Mouse (Mus musculus) small intestine, adult 2 months (tissue): ENCODE results near the gene Adgrg6. TPM values are rescaled to one million over a fixed set of nuclear protein-coding genes. Genes with fewer than 3 reads are reported as not detected.

Source experiments
- H3K27ac ChIP-seq: fragments of 200-500 bp; 2 replicates; pipeline ENCODE4 v1.5.1; 2012; ENCODE audit warnings: low read depth, low read length, control low read depth, inconsistent platforms; ENCODE audit not compliant: insufficient read depth
- H3K27me3 ChIP-seq: fragments of 200-500 bp; 2 replicates; pipeline ENCODE4 v1.6.1; 2012; ENCODE audit warnings: mild to moderate bottlenecking, moderate library complexity, low read length, inconsistent platforms; ENCODE audit not compliant: control insufficient read depth, insufficient read depth
- H3K36me3 ChIP-seq: fragments of 200-500 bp; 2 replicates; pipeline ENCODE4 v1.6.1; 2012; ENCODE audit warnings: mild to moderate bottlenecking, low read length, control low read depth, inconsistent platforms; ENCODE audit not compliant: control insufficient read depth, insufficient read depth
- H3K4me1 ChIP-seq: fragments of 200-500 bp; 2 replicates; pipeline ENCODE4 v1.6.1; 2012; ENCODE audit warnings: low read length, inconsistent platforms, mixed read lengths; ENCODE audit not compliant: control insufficient read depth, insufficient read depth, insufficient read length
- H3K4me3 ChIP-seq: fragments of 200-500 bp; 2 replicates; pipeline ENCODE4 v1.5.1; 2012; ENCODE audit warnings: low read depth, mild to moderate bottlenecking, control low read depth, inconsistent platforms, low read length, moderate library complexity
- CTCF ChIP-seq: fragments of 200-500 bp; IDR thresholded peaks from 2 replicates; pipeline ENCODE4 v1.5.1; 2012; ENCODE audit warnings: low read depth, mild to moderate bottlenecking, control low read depth, inconsistent platforms, low read length, moderate library complexity, mixed read lengths; ENCODE audit not compliant: insufficient replicate concordance, insufficient read length; ENCODE audit errors: extremely low read depth
- POLR2A ChIP-seq: fragments of 200-500 bp; IDR thresholded peaks from 2 replicates; pipeline ENCODE4 v1.6.1; 2012; ENCODE audit warnings: low read depth, mild to moderate bottlenecking, control low read depth, inconsistent platforms, low read length, moderate library complexity
- WGBS: fragments of 180-500 bp; shearing (Covaris S2); methylation state at CpG from one replicate; pipeline ENCODE4 v1.1.7; 2018; 5-methylcytosine and 5-hydroxymethylcytosine counted together
- polyA plus RNA-seq: library from polyadenylated mRNA; depleted of rRNA; stranded (reverse); fragments of >200 nt; gene quantifications from 2 replicates; pipeline ENCODE4 v1.2.3, GENCODE M21; 2012

Adgrg6 gene
- polyA plus RNA-seq, 1 experiment = 0.82 TPM

- H3K27ac ChIP-seq = no peak overlapping the region
- no peaks in the 10 kb centered on the region for H3K36me3 ChIP-seq
- WGBS = 59% methylated on average over 8 of the region's 8 CpGs
- TF ChIP-seq POLR2A (no peak), CTCF (no peak)
- H3K4me3 ChIP-seq = no peak overlapping the region
- no peaks in the 10 kb centered on the region for H3K27me3 ChIP-seq
- no peaks in the 10 kb centered on the region for H3K4me1 ChIP-seq
Measured at GRCm38 (mm10) chr10:14520912-14521675, 24.4 kb downstream of the Adgrg6 start.

- Histone ChIP-seq H3K4me1 (no peaks in the 10 kb centered on the region), H3K36me3 (no peaks in the 10 kb centered on the region), H3K4me3 (no peak overlapping the region), H3K27ac (no peak overlapping the region), H3K27me3 (no peaks in the 10 kb centered on the region)
- TF ChIP-seq CTCF (no peak), POLR2A (no peak)
- WGBS = 59% methylated on average over 5 of the region's 5 CpGs
Measured at GRCm38 (mm10) chr10:14517909-14518308, 27.6 kb downstream of the Adgrg6 start.

GRCm38 (mm10) chr10:14511904-14512663, 33.4 kb downstream of the Adgrg6 start:
- TF ChIP-seq POLR2A (no peak), CTCF (no peak)
- Histone ChIP-seq H3K36me3 (no peaks in the 10 kb centered on the region), H3K27ac (no peak overlapping the region), H3K4me3 (no peak overlapping the region), H3K4me1 (no peaks in the 10 kb centered on the region), H3K27me3 (no peaks in the 10 kb centered on the region)
- 77% methylated on average over 2 of the region's 2 CpGs for WGBS

GRCm38 (mm10) chr10:14511157-14511556, 34.3 kb downstream of the Adgrg6 start:
- Histone ChIP-seq H3K36me3 (no peaks in the 10 kb centered on the region), H3K4me1 (no peaks in the 10 kb centered on the region), H3K4me3 (no peak overlapping the region), H3K27ac (no peak overlapping the region), H3K27me3 (no peaks in the 10 kb centered on the region)
- no peak for TF ChIP-seq POLR2A
- TF ChIP-seq CTCF = no peak
- 65% methylated on average over 3 of the region's 3 CpGs for WGBS

- Histone ChIP-seq H3K36me3 (no peaks in the 10 kb centered on the region), H3K4me3 (no peak overlapping the region), H3K27ac (no peak overlapping the region), H3K27me3 (no peaks in the 10 kb centered on the region), H3K4me1 (no peaks in the 10 kb centered on the region)
- TF ChIP-seq CTCF = no peak
- TF ChIP-seq POLR2A = no peak
Measured at GRCm38 (mm10) chr10:14495658-14496057, 49.8 kb downstream of the Adgrg6 start.

GRCm38 (mm10) chr10:14495204-14495603, 50.3 kb downstream of the Adgrg6 start:
- H3K27ac ChIP-seq = no peak overlapping the region
- no peak overlapping the region for H3K4me3 ChIP-seq
- TF ChIP-seq CTCF = no peak
- no peak for TF ChIP-seq POLR2A
- H3K4me1 ChIP-seq = no peaks in the 10 kb centered on the region
- no peaks in the 10 kb centered on the region for H3K27me3 ChIP-seq
- H3K36me3 ChIP-seq = no peaks in the 10 kb centered on the region

GRCm38 (mm10) chr10:14491838-14492237, 53.6 kb downstream of the Adgrg6 start:
- Histone ChIP-seq H3K36me3 (no peaks in the 10 kb centered on the region), H3K27ac (no peak overlapping the region), H3K4me3 (no peak overlapping the region), H3K27me3 (no peaks in the 10 kb centered on the region), H3K4me1 (no peaks in the 10 kb centered on the region)
- WGBS = 72% methylated on average over 4 of the region's 4 CpGs
- TF ChIP-seq POLR2A = no peak
- TF ChIP-seq CTCF = no peak
